Mouse (Mus musculus): ENCODE data around the gene Lifr. TPM values are rescaled to one million over a fixed set of nuclear protein-coding genes. Genes with fewer than 3 reads are reported as not detected.

Gene Lifr
- polyA plus RNA-seq, 1 experiment from 2014 or later = 10.0 TPM

GRCm38 (mm10) chr15:7117944-7118343 lies 27.5 kb downstream of the Lifr start:
- Histone ChIP-seq H3K36me3 (no peaks in the 10 kb centered on the region), H3K9me3 (replicated peaks) (no peaks in the 10 kb centered on the region), H3K27me3 (ENCODE audit: low read depth, poor library complexity, severe bottlenecking) (no peaks in the 10 kb centered on the region), H3K4me3 (no peak overlapping the region), H3K4me1 (peaks cover 15% of the 10 kb centered on the region; the same call in 1 of the 2 replicates), H3K27ac (replicated peaks) (no peak overlapping the region)
- 86% methylated on average over 6 of the region's 6 CpGs for WGBS
- no peak for DNase-seq (ENCODE audit: low spot score)

GRCm38 (mm10) chr15:7118849-7119248 lies 28.4 kb downstream of the Lifr start:
- Histone ChIP-seq H3K36me3 (no peaks in the 10 kb centered on the region), H3K27me3 (ENCODE audit: low read depth, poor library complexity, severe bottlenecking) (no peaks in the 10 kb centered on the region), H3K9me3 (replicated peaks) (no peaks in the 10 kb centered on the region), H3K4me3 (no peak overlapping the region), H3K27ac (replicated peaks) (no peak overlapping the region), H3K4me1 (peaks cover 18% of the 10 kb centered on the region; the same call in 1 of the 2 replicates)
- DNase-seq (ENCODE audit: low spot score) = no peak
- WGBS = 93% methylated on average over 5 of the region's 5 CpGs

- H3K36me3 ChIP-seq = no peaks in the 10 kb centered on the region
- H3K27me3 ChIP-seq (ENCODE audit: low read depth, poor library complexity, severe bottlenecking) = peaks cover 2% of the 10 kb centered on the region; the same call in 1 of the 2 replicates
- 78% methylated on average over 8 of the region's 8 CpGs for WGBS
- peaks cover 18% of the 10 kb centered on the region; the same call in 1 of the 2 replicates for H3K4me1 ChIP-seq
- DNase-seq (ENCODE audit: low spot score) = no peak
- no peak overlapping the region for H3K4me3 ChIP-seq
- H3K27ac ChIP-seq (replicated peaks) = no peak overlapping the region
- no peaks in the 10 kb centered on the region for H3K9me3 ChIP-seq (replicated peaks)
Observed at GRCm38 (mm10) chr15:7119930-7120512, 29.6 kb downstream of the Lifr start.

- Histone ChIP-seq H3K27me3 (ENCODE audit: low read depth, poor library complexity, severe bottlenecking) (peaks cover 27% of the 10 kb centered on the region), H3K9me3 (replicated peaks) (no peaks in the 10 kb centered on the region), H3K36me3 (no peaks in the 10 kb centered on the region), H3K27ac (replicated peaks) (no peak overlapping the region), H3K4me3 (no peak overlapping the region), H3K4me1 (peaks cover 13% of the 10 kb centered on the region)
- WGBS = 74% methylated on average over 5 of the region's 5 CpGs
- no peak for DNase-seq (ENCODE audit: low spot score)
Observed at GRCm38 (mm10) chr15:7123781-7124450, 33.5 kb downstream of the Lifr start.

- H3K4me1 ChIP-seq = peaks cover 26% of the 10 kb centered on the region
- H3K9me3 ChIP-seq (replicated peaks) = no peaks in the 10 kb centered on the region
- H3K27ac ChIP-seq (replicated peaks) = no peak overlapping the region
- no peak for DNase-seq (ENCODE audit: low spot score)
- no peaks in the 10 kb centered on the region for H3K36me3 ChIP-seq
- peaks cover 40% of the 10 kb centered on the region for H3K27me3 ChIP-seq (ENCODE audit: low read depth, poor library complexity, severe bottlenecking)
- WGBS = 78% methylated on average over 1 of the region's 1 CpGs
- H3K4me3 ChIP-seq = no peak overlapping the region
Observed at GRCm38 (mm10) chr15:7126171-7126570, 35.8 kb downstream of the Lifr start.

- H3K4me3 ChIP-seq = peak overlapping the region; percentile 78
- H3K36me3 ChIP-seq = no peaks in the 10 kb centered on the region
- H3K9me3 ChIP-seq (replicated peaks) = no peaks in the 10 kb centered on the region
- DNase-seq (ENCODE audit: low spot score) = no peak
- peak overlapping the region; percentile 91 for H3K27ac ChIP-seq (replicated peaks)
- WGBS = 4% methylated on average over 18 of the region's 18 CpGs
- H3K27me3 ChIP-seq (ENCODE audit: low read depth, poor library complexity, severe bottlenecking) = peaks cover 54% of the 10 kb centered on the region
- peaks cover 34% of the 10 kb centered on the region for H3K4me1 ChIP-seq
Observed at GRCm38 (mm10) chr15:7128627-7129126, 38.3 kb downstream of the Lifr start.

GRCm38 (mm10) chr15:7129127-7129943 lies 38.9 kb downstream of the Lifr start:
- Histone ChIP-seq H3K9me3 (replicated peaks) (no peaks in the 10 kb centered on the region), H3K27me3 (ENCODE audit: low read depth, poor library complexity, severe bottlenecking) (peaks cover 54% of the 10 kb centered on the region), H3K4me1 (peaks cover 34% of the 10 kb centered on the region), H3K27ac (replicated peaks) (peak overlapping the region; percentile 91), H3K4me3 (peak overlapping the region; percentile 78), H3K36me3 (no peaks in the 10 kb centered on the region)
- WGBS = under 1% methylated on average over 91 of the region's 116 CpGs
- peak; percentile 80 for DNase-seq (ENCODE audit: low spot score)

- Histone ChIP-seq H3K4me3 (peak overlapping the region; percentile 78), H3K4me1 (peaks cover 34% of the 10 kb centered on the region), H3K36me3 (no peaks in the 10 kb centered on the region), H3K27me3 (ENCODE audit: low read depth, poor library complexity, severe bottlenecking) (peaks cover 53% of the 10 kb centered on the region), H3K9me3 (replicated peaks) (no peaks in the 10 kb centered on the region), H3K27ac (replicated peaks) (peak overlapping the region; percentile 91)
- WGBS = under 1% methylated on average over 16 of the region's 16 CpGs
- no peak for DNase-seq (ENCODE audit: low spot score)
Observed at GRCm38 (mm10) chr15:7129944-7130287, 39.5 kb downstream of the Lifr start.

- Histone ChIP-seq H3K9me3 (replicated peaks) (no peaks in the 10 kb centered on the region), H3K27ac (replicated peaks) (no peak overlapping the region), H3K27me3 (ENCODE audit: low read depth, poor library complexity, severe bottlenecking) (peaks cover 47% of the 10 kb centered on the region), H3K4me1 (peaks cover 34% of the 10 kb centered on the region), H3K36me3 (no peaks in the 10 kb centered on the region), H3K4me3 (peak overlapping the region; percentile 78)
- peak; percentile 14 for DNase-seq (ENCODE audit: low spot score)
- 26% methylated on average over 7 of the region's 7 CpGs for WGBS
Observed at GRCm38 (mm10) chr15:7130691-7131225, 40.3 kb downstream of the Lifr start.

GRCm38 (mm10) chr15:7132741-7133140 lies 42.3 kb downstream of the Lifr start:
- Histone ChIP-seq H3K36me3 (no peaks in the 10 kb centered on the region), H3K9me3 (replicated peaks) (no peaks in the 10 kb centered on the region), H3K4me1 (peaks cover 34% of the 10 kb centered on the region), H3K4me3 (no peak overlapping the region), H3K27me3 (ENCODE audit: low read depth, poor library complexity, severe bottlenecking) (peaks cover 33% of the 10 kb centered on the region), H3K27ac (replicated peaks) (no peak overlapping the region)
- 43% methylated on average over 13 of the region's 13 CpGs for WGBS
- DNase-seq (ENCODE audit: low spot score) = peak; percentile 19

- 61% methylated on average over 11 of the region's 11 CpGs for WGBS
- peak; percentile 26 for DNase-seq (ENCODE audit: low spot score)
- no peaks in the 10 kb centered on the region for H3K36me3 ChIP-seq
- peaks cover 24% of the 10 kb centered on the region for H3K4me1 ChIP-seq
- peaks cover 27% of the 10 kb centered on the region for H3K27me3 ChIP-seq (ENCODE audit: low read depth, poor library complexity, severe bottlenecking)
- no peak overlapping the region for H3K4me3 ChIP-seq
- no peaks in the 10 kb centered on the region for H3K9me3 ChIP-seq (replicated peaks)
- H3K27ac ChIP-seq (replicated peaks) = no peak overlapping the region
Observed at GRCm38 (mm10) chr15:7134454-7135052, 44.1 kb downstream of the Lifr start.

- no peak for DNase-seq (ENCODE audit: low spot score)
- Histone ChIP-seq H3K27me3 (ENCODE audit: low read depth, poor library complexity, severe bottlenecking) (peaks cover 15% of the 10 kb centered on the region), H3K4me1 (peaks cover 12% of the 10 kb centered on the region), H3K9me3 (replicated peaks) (no peaks in the 10 kb centered on the region), H3K4me3 (no peak overlapping the region), H3K36me3 (no peaks in the 10 kb centered on the region), H3K27ac (replicated peaks) (no peak overlapping the region)
- WGBS = 92% methylated on average over 6 of the region's 6 CpGs
Observed at GRCm38 (mm10) chr15:7135982-7136562, 45.7 kb downstream of the Lifr start.
